Mouse (Mus musculus) embryonic fibroblast, embryonic 13.5 days (primary cell): ENCODE results near the gene C2cd5.

Experiments
- CTCF ChIP-seq: IDR thresholded peaks from 2 replicates; pipeline ENCODE4 v1.5.1; 2011; ENCODE audit warnings: mild to moderate bottlenecking, control low read depth, low read length, moderate library complexity, borderline replicate concordance; ENCODE audit not compliant: insufficient read depth
- POLR2A ChIP-seq: IDR thresholded peaks from 2 replicates; pipeline ENCODE4 v1.6.1; 2011; ENCODE audit warnings: low read depth, mild to moderate bottlenecking, control low read depth, low read length, moderate library complexity

- no peak for TF ChIP-seq POLR2A
- TF ChIP-seq CTCF = no peak
These were observed 29.2 kb downstream of the C2cd5 start for GRCm38 (mm10) chr6:143070736-143071135.
